Mouse (Mus musculus): ENCODE measurements around the gene Gm3646. TPM values are rescaled to one million over a fixed set of nuclear protein-coding genes. Genes with fewer than 3 reads are reported as not detected.

The Gm3646 gene
- not detected in 2 replicates for polyA plus RNA-seq (2015; fragmentation: Nextera tagmentation; extraction: Ambion mirVana)

- H3K4me2 ChIP-seq (ENCODE audit: low read depth, low read length) = no peak within 1 kb of the TSS
- no peak within 1 kb of the TSS for H3K4me3 ChIP-seq (ENCODE audit: low read depth, low read length)
- H3K9ac ChIP-seq (replicated peaks) = no peak within 1 kb of the TSS
- no peak for ATAC-seq
- WGBS (ENCODE audit: insufficient replicate concordance) = 75% methylated on average over 4 of the region's 4 CpGs
- no peaks in the 10 kb centered on the region for H3K4me1 ChIP-seq (ENCODE audit: insufficient read depth)
- no peak for DNase-seq
- no peak within 1 kb of the TSS for H3K27ac ChIP-seq (ENCODE audit: low read depth)
- no peaks in the 10 kb centered on the region for H3K36me3 ChIP-seq (replicated peaks; ENCODE audit: insufficient read depth, low read length)
- H3K27me3 ChIP-seq (ENCODE audit: insufficient read depth, low read length) = no peaks in the 10 kb centered on the region
- H3K9me3 ChIP-seq (ENCODE audit: low read length) = no peaks in the 10 kb centered on the region
- TF ChIP-seq EP300 (IDR thresholded peaks at IDR 0.05; ENCODE audit: low read depth) (no peak), CTCF (IDR thresholded peaks at IDR 0.05; ENCODE audit: low read depth) (no peak)
These were observed at the start of gene Gm3646 for GRCm38 (mm10) chr1:39805243-39805979. Gene Gm3646, minus strand, starts transcription at chr1:39805332.

GRCm38 (mm10) chr1:39847066-39847465 lies 41.9 kb upstream of the Gm3646 start:
- Histone ChIP-seq H3K27ac (ENCODE audit: low read depth) (no peak overlapping the region), H3K4me1 (ENCODE audit: insufficient read depth) (peaks cover 12% of the 10 kb centered on the region), H3K27me3 (ENCODE audit: insufficient read depth, low read length) (no peaks in the 10 kb centered on the region), H3K9ac (replicated peaks) (no peak overlapping the region), H3K4me2 (ENCODE audit: low read depth, low read length) (no peak overlapping the region), H3K4me3 (ENCODE audit: low read depth, low read length) (no peak overlapping the region), H3K36me3 (replicated peaks; ENCODE audit: insufficient read depth, low read length) (no peaks in the 10 kb centered on the region), H3K9me3 (ENCODE audit: low read length) (no peaks in the 10 kb centered on the region)
- 36% methylated on average over 7 of the region's 7 CpGs for WGBS (ENCODE audit: insufficient replicate concordance)
- ATAC-seq = peak; percentile 40
- peak; percentile 33 for DNase-seq
- TF ChIP-seq CTCF (IDR thresholded peaks at IDR 0.05; ENCODE audit: low read depth) (peak; percentile 17; the same call in 1 of the 2 replicates), EP300 (IDR thresholded peaks at IDR 0.05; ENCODE audit: low read depth) (no peak)

- Histone ChIP-seq H3K27me3 (ENCODE audit: insufficient read depth, low read length) (no peaks in the 10 kb centered on the region), H3K27ac (ENCODE audit: low read depth) (no peak overlapping the region), H3K4me2 (ENCODE audit: low read depth, low read length) (no peak overlapping the region), H3K9ac (replicated peaks) (no peak overlapping the region), H3K4me1 (ENCODE audit: insufficient read depth) (peaks cover 12% of the 10 kb centered on the region), H3K36me3 (replicated peaks; ENCODE audit: insufficient read depth, low read length) (no peaks in the 10 kb centered on the region), H3K4me3 (ENCODE audit: low read depth, low read length) (no peak overlapping the region), H3K9me3 (ENCODE audit: low read length) (no peaks in the 10 kb centered on the region)
- no peak for TF ChIP-seq CTCF (IDR thresholded peaks at IDR 0.05; ENCODE audit: low read depth)
- DNase-seq (no peak), ATAC-seq (peak; percentile 35; the same call in 1 of the 2 replicates)
- 50% methylated on average over 4 of the region's 4 CpGs for WGBS (ENCODE audit: insufficient replicate concordance)
These were observed 41.0 kb upstream of the Gm3646 start for GRCm38 (mm10) chr1:39846031-39846550.

GRCm38 (mm10) chr1:39843328-39843727 lies 38.2 kb upstream of the Gm3646 start:
- 62% methylated on average over 5 of the region's 5 CpGs for WGBS (ENCODE audit: insufficient replicate concordance)
- DNase-seq (no peak), ATAC-seq (no peak)
- TF ChIP-seq CTCF (IDR thresholded peaks at IDR 0.05; ENCODE audit: low read depth) (no peak), EP300 (IDR thresholded peaks at IDR 0.05; ENCODE audit: low read depth) (no peak)
- Histone ChIP-seq H3K36me3 (replicated peaks; ENCODE audit: insufficient read depth, low read length) (no peaks in the 10 kb centered on the region), H3K9ac (replicated peaks) (no peak overlapping the region), H3K4me2 (ENCODE audit: low read depth, low read length) (no peak overlapping the region), H3K4me3 (ENCODE audit: low read depth, low read length) (no peak overlapping the region), H3K9me3 (ENCODE audit: low read length) (no peaks in the 10 kb centered on the region), H3K27ac (ENCODE audit: low read depth) (no peak overlapping the region), H3K27me3 (ENCODE audit: insufficient read depth, low read length) (no peaks in the 10 kb centered on the region), H3K4me1 (ENCODE audit: insufficient read depth) (peaks cover 19% of the 10 kb centered on the region)

- DNase-seq (no peak), ATAC-seq (peak; percentile 35; the same call in 1 of the 2 replicates)
- TF ChIP-seq CTCF (IDR thresholded peaks at IDR 0.05; ENCODE audit: low read depth) (no peak), EP300 (IDR thresholded peaks at IDR 0.05; ENCODE audit: low read depth) (no peak)
- Histone ChIP-seq H3K4me3 (ENCODE audit: low read depth, low read length) (no peak overlapping the region), H3K9me3 (ENCODE audit: low read length) (no peaks in the 10 kb centered on the region), H3K36me3 (replicated peaks; ENCODE audit: insufficient read depth, low read length) (no peaks in the 10 kb centered on the region), H3K27ac (ENCODE audit: low read depth) (no peak overlapping the region), H3K4me2 (ENCODE audit: low read depth, low read length) (no peak overlapping the region), H3K4me1 (ENCODE audit: insufficient read depth) (peaks cover 19% of the 10 kb centered on the region), H3K9ac (replicated peaks) (no peak overlapping the region), H3K27me3 (ENCODE audit: insufficient read depth, low read length) (no peaks in the 10 kb centered on the region)
- 50% methylated on average over 14 of the region's 14 CpGs for WGBS (ENCODE audit: insufficient replicate concordance)
These were observed 37.3 kb upstream of the Gm3646 start for GRCm38 (mm10) chr1:39842218-39843007.

- TF ChIP-seq CTCF (IDR thresholded peaks at IDR 0.05; ENCODE audit: low read depth) (no peak), EP300 (IDR thresholded peaks at IDR 0.05; ENCODE audit: low read depth) (no peak)
- no peak for DNase-seq
- no peaks in the 10 kb centered on the region for H3K27me3 ChIP-seq (ENCODE audit: insufficient read depth, low read length)
- no peaks in the 10 kb centered on the region for H3K36me3 ChIP-seq (replicated peaks; ENCODE audit: insufficient read depth, low read length)
- no peak overlapping the region for H3K4me2 ChIP-seq (ENCODE audit: low read depth, low read length)
- WGBS (ENCODE audit: insufficient replicate concordance) = 48% methylated on average over 4 of the region's 4 CpGs
- peaks cover 7% of the 10 kb centered on the region for H3K4me1 ChIP-seq (ENCODE audit: insufficient read depth)
- ATAC-seq = no peak
- no peak overlapping the region for H3K4me3 ChIP-seq (ENCODE audit: low read depth, low read length)
- H3K27ac ChIP-seq (ENCODE audit: low read depth) = no peak overlapping the region
- H3K9me3 ChIP-seq (ENCODE audit: low read length) = no peaks in the 10 kb centered on the region
- no peak overlapping the region for H3K9ac ChIP-seq (replicated peaks)
These were observed 35.7 kb upstream of the Gm3646 start for GRCm38 (mm10) chr1:39840856-39841255.

All from liver, postnatal 0 days (tissue).